Mouse (Mus musculus): ENCODE data around the gene Mlycd. TPM values are rescaled to one million over a fixed set of nuclear protein-coding genes. Genes with fewer than 3 reads are reported as not detected.

Mlycd gene
- polyA plus RNA-seq, 1 experiment from 2014 or later, result 15.2 TPM

- H3K27ac ChIP-seq, result no peak overlapping the region
- peaks cover 38% of the 10 kb centered on the region for H3K27me3 ChIP-seq
- H3K9ac ChIP-seq, result no peak overlapping the region
- 74% methylated on average over 12 of the region's 12 CpGs for WGBS
- H3K4me1 ChIP-seq, result peaks cover 20% of the 10 kb centered on the region
- no peak overlapping the region for H3K4me2 ChIP-seq (replicated peaks)
- ATAC-seq (ENCODE audit: low FRiP score), result no peak
- H3K36me3 ChIP-seq, result no peaks in the 10 kb centered on the region
- no peak overlapping the region for H3K4me3 ChIP-seq
- H3K9me3 ChIP-seq (replicated peaks), result no peaks in the 10 kb centered on the region
Measured at GRCm38 (mm10) chr8:119449627-119450026, 54.9 kb downstream of the Mlycd start.

DNA sequence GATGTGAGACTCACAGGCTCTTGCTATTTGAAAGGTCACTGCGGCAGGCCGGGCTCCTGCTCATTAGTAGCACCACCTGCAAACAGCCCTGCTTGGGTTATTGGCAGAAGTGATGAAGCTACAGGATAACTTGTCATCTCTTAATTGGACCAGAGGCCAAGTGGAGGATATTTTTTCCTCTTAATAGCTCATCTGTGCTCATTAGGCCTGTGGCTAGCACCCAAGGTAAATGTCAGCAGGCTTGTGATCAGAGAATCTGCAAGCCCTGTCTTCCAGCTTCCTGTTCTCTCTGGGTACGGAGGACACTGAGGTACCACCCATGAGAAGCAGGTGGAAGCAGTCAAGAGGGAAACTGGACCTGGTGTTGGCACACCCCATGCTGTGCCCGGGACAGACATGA lies 56.5 kb downstream of the Mlycd start:
- Histone ChIP-seq H3K4me2 (replicated peaks) (no peak overlapping the region), H3K27me3 (peaks cover 29% of the 10 kb centered on the region), H3K9me3 (replicated peaks) (no peaks in the 10 kb centered on the region), H3K4me3 (no peak overlapping the region), H3K36me3 (no peaks in the 10 kb centered on the region), H3K4me1 (peaks cover 19% of the 10 kb centered on the region), H3K9ac (no peak overlapping the region), H3K27ac (no peak overlapping the region)
- 80% methylated on average over 4 of the region's 4 CpGs for WGBS
- ATAC-seq (ENCODE audit: low FRiP score), result no peak

DNA sequence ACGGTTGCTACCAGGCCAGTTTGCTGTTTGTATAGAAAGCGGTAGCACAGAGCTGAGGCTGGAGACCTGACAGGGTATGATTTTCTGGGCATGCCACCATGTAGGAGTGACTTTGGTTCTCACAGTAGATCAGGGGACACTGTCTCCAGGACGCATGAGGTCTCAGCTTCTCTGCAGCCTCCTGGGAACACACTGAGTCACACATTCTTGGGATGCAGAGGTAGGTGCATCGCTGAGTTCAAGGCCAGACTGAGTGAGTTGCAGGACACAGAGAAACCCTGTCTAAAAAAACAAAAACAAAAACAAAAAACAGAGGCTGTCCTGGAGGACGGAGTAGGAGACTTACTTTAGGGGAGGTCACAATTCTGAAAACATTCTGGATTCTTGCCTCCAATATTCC lies 58.2 kb downstream of the Mlycd start:
- peaks cover 20% of the 10 kb centered on the region for H3K27me3 ChIP-seq
- no peak overlapping the region for H3K4me3 ChIP-seq
- H3K27ac ChIP-seq, result no peak overlapping the region
- H3K9me3 ChIP-seq (replicated peaks), result no peaks in the 10 kb centered on the region
- WGBS, result 85% methylated on average over 5 of the region's 5 CpGs
- no peaks in the 10 kb centered on the region for H3K36me3 ChIP-seq
- H3K4me1 ChIP-seq, result peaks cover 10% of the 10 kb centered on the region
- no peak for ATAC-seq (ENCODE audit: low FRiP score)
- no peak overlapping the region for H3K9ac ChIP-seq
- H3K4me2 ChIP-seq (replicated peaks), result no peak overlapping the region

GRCm38 (mm10) chr8:119456045-119456444 lies 61.4 kb downstream of the Mlycd start:
- peaks cover 7% of the 10 kb centered on the region for H3K4me1 ChIP-seq
- H3K36me3 ChIP-seq, result no peaks in the 10 kb centered on the region
- ATAC-seq (ENCODE audit: low FRiP score), result no peak
- no peak overlapping the region for H3K27ac ChIP-seq
- no peak overlapping the region for H3K4me2 ChIP-seq (replicated peaks)
- no peak overlapping the region for H3K9ac ChIP-seq
- no peaks in the 10 kb centered on the region for H3K27me3 ChIP-seq
- WGBS, result 86% methylated on average over 5 of the region's 5 CpGs
- no peak overlapping the region for H3K4me3 ChIP-seq
- H3K9me3 ChIP-seq (replicated peaks), result no peaks in the 10 kb centered on the region

DNA sequence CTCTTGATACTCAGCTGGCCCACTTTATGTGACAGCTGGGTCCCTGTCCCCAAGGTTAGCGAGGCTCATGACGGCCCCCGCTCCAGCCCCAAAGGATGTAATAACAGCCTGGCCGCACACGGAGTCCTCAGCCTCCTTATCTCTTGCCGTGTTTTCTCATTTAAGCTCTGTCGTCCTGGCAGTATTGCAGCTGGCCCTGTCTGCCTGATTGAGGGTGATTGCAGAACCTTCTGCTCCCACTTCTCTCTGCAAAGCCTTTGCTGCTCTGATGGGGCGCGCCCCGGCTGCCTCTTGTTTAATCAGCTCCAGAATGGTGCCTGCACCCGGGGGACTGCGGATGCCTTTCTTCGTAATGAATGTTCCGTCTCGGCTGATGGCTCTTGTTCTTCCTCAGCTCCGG lies 65.0 kb downstream of the Mlycd start:
- no peak overlapping the region for H3K9ac ChIP-seq
- peak overlapping the region; percentile 77 for H3K27ac ChIP-seq
- ATAC-seq (ENCODE audit: low FRiP score), result peak; percentile 70
- no peak overlapping the region for H3K4me3 ChIP-seq
- H3K4me2 ChIP-seq (replicated peaks), result peak overlapping the region; percentile 19; the same call in 1 of the 2 replicates
- H3K9me3 ChIP-seq (replicated peaks), result no peaks in the 10 kb centered on the region
- no peaks in the 10 kb centered on the region for H3K36me3 ChIP-seq
- 0 out of 2 replicates have a peak, but pooled peaks cover under 1% of the 10 kb centered on the region for H3K27me3 ChIP-seq
- 23% methylated on average over 16 of the region's 16 CpGs for WGBS
- peaks cover 29% of the 10 kb centered on the region for H3K4me1 ChIP-seq

Other genes with a start within 250 kb of the Mlycd start
- 402 and 404 TPM in 2 replicates for gene Hsbp1, start 50.4 kb upstream of the Mlycd start, polyA plus RNA-seq (2016; fragmentation: Nextera tagmentation; extraction: Ambion mirVana)
- 0.12 and 0.14 TPM in 2 replicates for gene Osgin1, start 39.2 kb downstream of the Mlycd start, polyA plus RNA-seq (2016; fragmentation: Nextera tagmentation; extraction: Ambion mirVana)
- 18.3 and 23.7 TPM in 2 replicates for gene Necab2, start 51.8 kb downstream of the Mlycd start, polyA plus RNA-seq (2016; fragmentation: Nextera tagmentation; extraction: Ambion mirVana)
- gene Slc38a8, start 106.8 kb downstream of the Mlycd start, polyA plus RNA-seq (2016; fragmentation: Nextera tagmentation; extraction: Ambion mirVana), result 0.08 and 0.12 TPM in 2 replicates
- 103 and 110 TPM in 2 replicates for gene Mbtps1, start 163.9 kb downstream of the Mlycd start, polyA plus RNA-seq (2016; fragmentation: Nextera tagmentation; extraction: Ambion mirVana)
- 85.3 and 91.1 TPM in 2 replicates for gene Hsdl1, start 180.3 kb downstream of the Mlycd start, polyA plus RNA-seq (2016; fragmentation: Nextera tagmentation; extraction: Ambion mirVana)
- gene Dnaaf1, start 180.4 kb downstream of the Mlycd start, polyA plus RNA-seq (2016; fragmentation: Nextera tagmentation; extraction: Ambion mirVana), result 0.61 TPM in 2 replicates
- 13.2 and 14.9 TPM in 2 replicates for gene Taf1c, start 210.3 kb downstream of the Mlycd start, polyA plus RNA-seq (2016; fragmentation: Nextera tagmentation; extraction: Ambion mirVana)
- 0.18 TPM in 1 of 2 replicates, not detected in the other for gene Adad2, start 217.9 kb downstream of the Mlycd start, polyA plus RNA-seq (2016; fragmentation: Nextera tagmentation; extraction: Ambion mirVana)
- gene Kcng4, start 240.8 kb downstream of the Mlycd start, polyA plus RNA-seq (2016; fragmentation: Nextera tagmentation; extraction: Ambion mirVana), result 0.22 TPM in 1 of 2 replicates, not detected in the other

All from hindbrain, embryonic 12.5 days (tissue).